Comparison of ENCODE assay signal across 12 mouse cellular contexts in genomic region chr8:126806591-126806990, GRCm38 (mm10).
A peak's percentile ranks its signal among the peaks of the same experiment; 100 is the strongest.
DNase-seq lines count a peak whose midpoint lies in the region; ATAC-seq and TF ChIP-seq lines count a peak whose summit lies in the region.
"Had no signal": no experiment of that assay in that cellular context is flagged by ENCODE, and none has a peak within 500 bp of the region (broad histone marks: within the 10 kb centered on the region; RNA-seq: fewer than 3 reads in every experiment).

No protein-coding gene starts in this region.

- H3K4me2 ChIP-seq in hindbrain, embryonic 15.5 days: no peak overlapping the region
- no peak overlapping the region for H3K4me2 ChIP-seq in liver, embryonic 16.5 days (ENCODE audit: low read depth, low read length)

- peaks cover 3% of the 10 kb centered on the region; the same call in 1 of the 2 replicates for H3K4me1 ChIP-seq in hindbrain, embryonic 15.5 days (replicated peaks)
- H3K4me1 ChIP-seq in liver, embryonic 16.5 days (ENCODE audit: control insufficient read depth, low read depth, low read length): peaks cover 30% of the 10 kb centered on the region

- no peaks in the 10 kb centered on the region for H3K9me3 ChIP-seq in hindbrain, embryonic 15.5 days
- no peaks in the 10 kb centered on the region for H3K9me3 ChIP-seq in liver, embryonic 16.5 days (replicated peaks; ENCODE audit: control insufficient read depth, low read length)

- WGBS in hindbrain, embryonic 15.5 days: 97% methylated on average over 2 of the region's 2 CpGs
- WGBS in liver, embryonic 16.5 days (ENCODE audit: insufficient replicate concordance): 76% methylated on average over 2 of the region's 2 CpGs

- DNase-seq in gastrocnemius, adult 2 months: no peak
- no peak for DNase-seq in gastrocnemius, postnatal 36 days
- DNase-seq in left cerebral cortex, adult 2 months (ENCODE audit: extremely low spot score in 1 of 2, low spot score in 2 of 2): no peak
- DNase-seq in left cerebral cortex, postnatal 14 days (ENCODE audit: low spot score in 2 of 2): no peak
- no peak for DNase-seq in right cerebral cortex, postnatal 36 days (ENCODE audit: low spot score in 2 of 2)
- DNase-seq in urinary bladder, postnatal 14 days (ENCODE audit: low spot score): no peak
- DNase-seq: cerebellum, postnatal 10 days; left cerebral cortex, postnatal 4 days had no signal

- no peak for ATAC-seq in hindbrain, embryonic 15.5 days (ENCODE audit: low FRiP score, low read depth)
- no peak for ATAC-seq in liver, embryonic 16.5 days (ENCODE audit: low read depth)
- ATAC-seq: forebrain, embryonic 14.5 days had no signal

- H3K27me3 ChIP-seq in hindbrain, embryonic 15.5 days: no peaks in the 10 kb centered on the region
- no peaks in the 10 kb centered on the region for H3K27me3 ChIP-seq in liver, embryonic 16.5 days (ENCODE audit: control insufficient read depth, insufficient read depth, low read depth, low read length)

- H3K27ac ChIP-seq in gastrocnemius, adult 2 months: peak overlapping the region; percentile 91
- H3K27ac ChIP-seq in left cerebral cortex, adult 2 months: peak overlapping the region; percentile 81; the same call in 1 of the 2 replicates
- H3K27ac ChIP-seq in hindbrain, embryonic 15.5 days (replicated peaks): peak overlapping the region; percentile 45; the same call in 1 of the 2 replicates
- H3K27ac ChIP-seq in liver, embryonic 16.5 days (ENCODE audit: low read length): peak overlapping the region; percentile 85

- intact Hi-C loops in gastrocnemius, adult 2 months (cut with DNase I): loop anchor here (2.0 to 5.0 kb wide), 3 partner anchors 32 to 214 kb away; partner anchors contain the start of gene Irf2bp2
- intact Hi-C loops in gastrocnemius, postnatal 36 days (cut with DNase I): loop anchor here (2.0 kb wide), 1 partner anchor 70 kb away; no protein-coding TSS in a partner anchor
- intact Hi-C loops in left cerebral cortex, adult 2 months (cut with DNase I): no loop called here
- intact Hi-C loops in left cerebral cortex, postnatal 14 days (cut with DNase I): no loop called here

- no peak overlapping the region for H3K4me3 ChIP-seq in gastrocnemius, adult 2 months
- H3K4me3 ChIP-seq in left cerebral cortex, adult 2 months: no peak overlapping the region
- no peak overlapping the region for H3K4me3 ChIP-seq in hindbrain, embryonic 15.5 days
- H3K4me3 ChIP-seq in liver, embryonic 16.5 days (ENCODE audit: low read depth, low read length): no peak overlapping the region
- H3K4me3 ChIP-seq: myocyte had no signal

- no peak for TF ChIP-seq CTCF in gastrocnemius, adult 2 months (IDR thresholded peaks at IDR 0.05)
- TF ChIP-seq CTCF in left cerebral cortex, adult 2 months (IDR thresholded peaks at IDR 0.05): no peak

- H3K9ac ChIP-seq in hindbrain, embryonic 15.5 days: no peak overlapping the region
- no peak overlapping the region for H3K9ac ChIP-seq in liver, embryonic 16.5 days (ENCODE audit: low read depth, low read length)

- H3K36me3 ChIP-seq in hindbrain, embryonic 15.5 days: no peaks in the 10 kb centered on the region
- H3K36me3 ChIP-seq in liver, embryonic 16.5 days (ENCODE audit: control insufficient read depth, insufficient read depth): no peaks in the 10 kb centered on the region

Comparison
In these comparisons a context has a peak if more than half of its experiments do, and no peak if none do; other contexts are left out.
1. intact Hi-C loops: an anchor here in gastrocnemius, adult 2 months (2.0 to 5.0 kb wide) and gastrocnemius, postnatal 36 days (2.0 kb wide); none called in left cerebral cortex, adult 2 months and left cerebral cortex, postnatal 14 days.